Mouse (Mus musculus) lung, postnatal 0 days (tissue): ENCODE measurements around the gene Trappc3. TPM values are rescaled to one million over a fixed set of nuclear protein-coding genes. Genes with fewer than 3 reads are reported as not detected.
A peak's percentile ranks its signal among the peaks of the same experiment; 100 is the strongest.

Experiments
- ATAC-seq: fragments of 200-750 bp; cut with Nextera tagmentation; 2 replicates; pipeline ENCODE4 v1.8.0; 2017; ENCODE audit warnings: moderate library complexity
- DNase-seq: peaks from one replicate; pipeline ENCODE4 v3.0.0-alpha.2; 2016; ENCODE audit warnings: low spot score
- H3K27ac ChIP-seq: fragments of 300-500 bp; sonication (generic); 2 replicates; pipeline ENCODE4 v1.5.1; 2014; ENCODE audit warnings: antibody characterized with exemption, mild to moderate bottlenecking, low read length, mixed read lengths
- H3K27me3 ChIP-seq: fragments of 300-500 bp; sonication (generic); replicated peaks from 2 replicates; pipeline ENCODE4 v1.6.1; 2014; ENCODE audit warnings: low read length, mixed read lengths; ENCODE audit not compliant: insufficient read depth
- H3K36me3 ChIP-seq: fragments of 300-500 bp; sonication (generic); 2 replicates; pipeline ENCODE4 v1.6.1; 2014; ENCODE audit warnings: low read length, mixed read lengths; ENCODE audit not compliant: insufficient read depth
- H3K4me1 ChIP-seq: fragments of 300-500 bp; sonication (generic); 2 replicates; pipeline ENCODE4 v1.6.1; 2014; ENCODE audit warnings: antibody characterized with exemption, low read depth, low read length, mixed read lengths; ENCODE audit not compliant: insufficient read depth
- H3K4me2 ChIP-seq: fragments of 300-500 bp; sonication (generic); replicated peaks from 2 replicates; pipeline ENCODE4 v1.6.1; 2014; ENCODE audit warnings: low read depth, mild to moderate bottlenecking, low read length, moderate library complexity, mixed read lengths
- H3K4me3 ChIP-seq: fragments of 300-500 bp; sonication (generic); 2 replicates; pipeline ENCODE4 v1.5.1; 2014; ENCODE audit warnings: low read depth, low read length
- H3K9ac ChIP-seq: fragments of 300-500 bp; sonication (generic); replicated peaks from 2 replicates; pipeline ENCODE4 v1.6.1; 2014; ENCODE audit warnings: low read depth, mild to moderate bottlenecking
- H3K9me3 ChIP-seq: fragments of 300-500 bp; sonication (generic); 2 replicates; pipeline ENCODE4 v1.6.1; 2016; ENCODE audit warnings: low read length, mixed read lengths
- CTCF ChIP-seq: IDR thresholded peaks from 2 replicates; pipeline ENCODE4 v1.5.1; 2016; ENCODE audit warnings: antibody characterized with exemption, mild to moderate bottlenecking
- EP300 ChIP-seq: IDR thresholded peaks from 2 replicates; pipeline ENCODE4 v1.6.1; 2016; ENCODE audit warnings: antibody characterized with exemption, mild to moderate bottlenecking, control low read depth
- WGBS: fragments of 180-500 bp; shearing (Covaris S2); extraction: QIAGEN DNeasy Blood & Tissue Kit; methylation state at CpG from one replicate; pipeline ENCODE4 v1.1.7; 2014; 5-methylcytosine and 5-hydroxymethylcytosine counted together
- polyA plus RNA-seq: library from polyadenylated mRNA; unstranded; fragments of >200 nt; fragmentation: Nextera tagmentation; extraction: Ambion mirVana; gene quantifications from 2 replicates; pipeline ENCODE4 v1.2.1, GENCODE M21; 2015

Gene Trappc3
- polyA plus RNA-seq, 1 experiment from 2014 or later = 97.9 TPM

DNA sequence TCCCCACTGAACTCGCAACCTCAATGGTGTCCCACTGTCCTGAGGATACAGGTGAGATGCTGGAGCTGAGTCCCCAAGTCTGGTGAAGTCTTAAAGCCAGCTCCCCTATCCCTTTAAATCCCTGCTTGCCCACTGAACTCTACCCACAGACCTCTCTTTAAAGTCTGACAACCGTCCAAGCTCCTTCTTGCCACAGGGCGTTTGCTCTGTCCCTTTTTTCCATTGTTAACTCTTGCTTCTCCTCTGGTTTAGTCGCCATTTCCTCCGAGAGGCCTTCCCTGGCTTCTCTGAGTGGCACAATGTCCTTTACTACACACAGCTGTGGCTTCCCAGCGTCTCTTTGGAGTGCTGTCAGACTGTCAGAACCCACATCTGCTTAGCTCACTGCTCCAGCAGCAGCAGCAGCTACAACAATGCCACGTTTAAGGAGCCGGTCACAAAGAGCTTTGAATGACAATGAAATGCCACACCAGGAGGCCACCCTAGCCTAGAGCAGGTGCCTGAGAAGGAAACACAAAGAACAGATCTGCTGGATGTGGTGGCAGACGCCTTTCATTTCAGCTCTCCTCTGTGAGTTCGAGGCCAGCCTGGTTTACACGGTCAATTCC is 13.8 kb upstream of the Trappc3 start:
- Histone ChIP-seq H3K27ac (no peak overlapping the region), H3K4me2 (no peak overlapping the region), H3K27me3 (no peaks in the 10 kb centered on the region), H3K9me3 (no peaks in the 10 kb centered on the region), H3K36me3 (0 out of 2 replicates have a peak, but pooled peaks cover 5% of the 10 kb centered on the region), H3K4me3 (no peak overlapping the region), H3K9ac (no peak overlapping the region), H3K4me1 (peaks cover 5% of the 10 kb centered on the region; the same call in 1 of the 2 replicates)
- WGBS = 35% methylated on average over 11 of the region's 11 CpGs
- DNase-seq = no peak
- TF ChIP-seq CTCF = no peak
- no peak for TF ChIP-seq EP300
- ATAC-seq = no peak

GRCm38 (mm10) chr4:126250659-126251058 is 11.5 kb upstream of the Trappc3 start:
- no peaks in the 10 kb centered on the region for H3K9me3 ChIP-seq
- ATAC-seq = no peak
- 0 out of 2 replicates have a peak overlapping the region, but pooled peaks have one; percentile 44 for H3K27ac ChIP-seq
- 53% methylated on average over 4 of the region's 4 CpGs for WGBS
- H3K4me1 ChIP-seq = peaks cover 12% of the 10 kb centered on the region; the same call in 1 of the 2 replicates
- 0 out of 2 replicates have a peak, but pooled peaks cover 5% of the 10 kb centered on the region for H3K36me3 ChIP-seq
- DNase-seq = no peak
- TF ChIP-seq EP300 (no peak), CTCF (peak; percentile 18; the same call in 1 of the 2 replicates)
- H3K27me3 ChIP-seq = no peaks in the 10 kb centered on the region
- H3K9ac ChIP-seq = no peak overlapping the region
- no peak overlapping the region for H3K4me3 ChIP-seq
- H3K4me2 ChIP-seq = no peak overlapping the region

DNA sequence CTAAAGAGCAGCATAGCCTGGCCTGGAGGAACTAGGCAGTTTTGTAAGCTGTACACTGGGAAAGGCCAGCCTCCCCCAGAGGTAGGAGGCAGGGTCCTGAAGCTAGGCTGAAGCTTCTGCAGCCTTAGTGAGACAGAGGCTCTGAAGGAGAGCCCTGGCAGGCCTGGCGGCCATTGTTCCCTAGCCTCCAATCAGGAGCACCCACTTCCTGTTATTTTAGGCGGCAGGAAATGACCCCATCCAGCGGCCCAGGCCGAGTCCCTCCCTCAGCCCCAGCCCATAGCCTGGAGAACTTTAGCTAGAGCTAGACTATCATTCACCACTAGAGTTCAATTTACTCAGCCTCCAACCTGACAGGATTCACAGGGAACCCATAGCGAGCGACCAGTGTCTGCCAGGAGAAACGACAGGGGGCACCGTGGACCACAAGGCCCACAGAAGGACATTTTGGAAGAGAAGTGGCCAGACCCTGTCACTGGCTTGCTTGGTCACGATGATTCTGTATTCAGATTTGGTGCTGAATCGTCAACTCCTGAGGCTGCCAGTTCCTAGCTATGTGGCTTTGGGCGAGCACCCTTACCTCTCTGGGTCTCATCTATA is 10.4 kb upstream of the Trappc3 start:
- H3K9me3 ChIP-seq = no peaks in the 10 kb centered on the region
- peak; percentile 39 for ATAC-seq
- no peak overlapping the region for H3K9ac ChIP-seq
- no peaks in the 10 kb centered on the region for H3K27me3 ChIP-seq
- peaks cover 12% of the 10 kb centered on the region; the same call in 1 of the 2 replicates for H3K4me1 ChIP-seq
- peak overlapping the region; percentile 37 for H3K4me2 ChIP-seq
- 44% methylated on average over 11 of the region's 11 CpGs for WGBS
- H3K36me3 ChIP-seq = 0 out of 2 replicates have a peak, but pooled peaks cover 5% of the 10 kb centered on the region
- DNase-seq = peak; percentile 73
- peak; percentile 51 for TF ChIP-seq CTCF
- peak; percentile 67 for TF ChIP-seq EP300
- H3K27ac ChIP-seq = peak overlapping the region; percentile 78
- no peak overlapping the region for H3K4me3 ChIP-seq

DNA sequence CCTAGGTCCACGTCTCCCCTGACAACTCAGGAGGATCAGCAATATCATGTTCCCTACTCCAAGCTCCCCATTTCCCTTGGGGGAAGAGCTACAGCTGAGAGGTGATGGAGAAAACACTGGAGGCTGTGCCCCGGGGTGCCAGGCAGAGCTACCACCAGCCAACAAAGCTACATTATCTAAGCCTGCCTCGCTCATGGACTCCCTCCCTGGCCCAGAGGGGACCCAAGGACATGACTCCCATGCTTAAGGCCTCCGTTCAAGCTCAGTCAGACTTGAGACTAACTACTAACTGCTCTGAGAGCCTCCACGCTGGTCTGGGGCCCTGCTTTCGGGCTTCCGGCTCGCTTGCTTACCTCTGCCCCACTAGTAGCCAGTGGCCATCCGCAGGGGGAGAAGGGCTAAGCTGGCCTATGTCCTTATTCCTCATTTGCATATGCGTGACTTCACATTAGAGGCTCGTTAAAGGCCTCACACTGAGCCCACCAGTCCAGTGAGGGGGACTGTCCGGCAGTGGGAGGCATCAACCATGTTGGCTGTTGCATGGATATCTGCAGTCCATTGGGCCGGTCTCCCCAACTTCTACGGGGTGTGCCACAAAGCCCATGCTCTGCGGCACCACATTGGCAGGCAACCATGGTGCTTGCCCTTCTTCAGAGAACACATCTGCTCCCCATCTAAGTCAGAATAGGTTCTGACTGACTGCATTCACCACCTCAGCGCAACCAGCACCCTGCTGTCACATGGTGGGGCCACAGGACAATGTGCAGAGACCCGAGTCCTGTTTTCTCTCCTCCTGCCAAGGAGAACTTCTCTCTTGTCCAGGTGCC is 9.5 kb upstream of the Trappc3 start:
- Histone ChIP-seq H3K27me3 (no peaks in the 10 kb centered on the region), H3K9me3 (no peaks in the 10 kb centered on the region), H3K4me1 (peaks cover 19% of the 10 kb centered on the region; the same call in 1 of the 2 replicates), H3K36me3 (0 out of 2 replicates have a peak, but pooled peaks cover under 1% of the 10 kb centered on the region), H3K4me3 (no peak overlapping the region), H3K9ac (no peak overlapping the region), H3K27ac (peak overlapping the region; percentile 78), H3K4me2 (peak overlapping the region; percentile 20)
- TF ChIP-seq CTCF (no peak), EP300 (no peak)
- ATAC-seq (no peak), DNase-seq (no peak)
- WGBS = 84% methylated on average over 16 of the region's 17 CpGs

GRCm38 (mm10) chr4:126253637-126254272 is 8.4 kb upstream of the Trappc3 start:
- no peak for DNase-seq
- Histone ChIP-seq H3K9ac (peak overlapping the region; percentile 97; the same call in 1 of the 2 replicates), H3K27ac (0 out of 2 replicates have a peak overlapping the region, but pooled peaks have one; percentile 66), H3K27me3 (no peaks in the 10 kb centered on the region), H3K9me3 (no peaks in the 10 kb centered on the region), H3K4me2 (peak overlapping the region; percentile 85), H3K36me3 (no peaks in the 10 kb centered on the region), H3K4me3 (peak overlapping the region; percentile 99; the same call in 1 of the 2 replicates), H3K4me1 (peaks cover 20% of the 10 kb centered on the region)
- TF ChIP-seq CTCF = no peak
- no peak for TF ChIP-seq EP300
- WGBS = 58% methylated on average over 14 of the region's 14 CpGs
- no peak for ATAC-seq
